Mouse (Mus musculus) erythroblast, embryonic 14.5 days (primary cell): ENCODE data around the gene Ppp1r27.

ENCODE experiments used
- GATA1 ChIP-seq: IDR thresholded peaks from 2 replicates; pipeline ENCODE4 v1.6.1; 2012; ENCODE audit warnings: low read length, inconsistent platforms, mixed read lengths
- TAL1 ChIP-seq: IDR thresholded peaks from 3 replicates; pipeline ENCODE4 v1.6.1; 2012; ENCODE audit warnings: low read length, inconsistent platforms, mixed read lengths

DNA sequence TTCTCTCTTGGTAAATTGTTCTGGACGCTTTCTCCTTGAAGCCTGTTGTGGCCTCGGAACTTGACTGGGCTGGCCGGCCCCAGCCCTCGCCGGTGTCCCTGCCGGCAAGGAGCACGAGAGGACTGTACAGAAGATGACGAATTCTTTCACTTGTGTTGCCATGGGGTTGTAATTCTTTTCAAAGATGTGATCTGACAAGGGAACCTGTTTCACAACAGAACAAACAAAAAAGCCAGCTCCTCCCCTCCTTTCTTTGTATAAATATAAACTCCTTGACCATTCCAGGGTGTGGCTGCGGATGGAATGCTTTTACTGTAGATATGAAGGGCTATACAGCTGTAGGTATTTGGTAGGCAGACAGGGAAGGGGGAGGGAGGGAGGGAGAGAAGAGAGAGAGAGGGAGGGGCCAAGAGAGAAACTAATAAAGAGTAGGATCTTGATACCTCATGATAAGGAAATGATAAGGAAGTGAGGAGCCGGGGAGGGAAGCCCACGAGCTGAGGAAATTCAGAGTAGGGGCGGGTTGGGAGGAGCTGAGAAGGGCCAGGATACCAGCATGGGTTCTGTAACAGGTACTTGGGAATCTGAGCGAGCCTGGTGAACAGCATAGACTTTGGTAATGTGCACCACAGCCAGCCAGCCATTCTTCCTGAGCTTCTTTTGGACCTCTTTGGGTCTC lies 43.2 kb downstream of the Ppp1r27 start:
- TF ChIP-seq GATA1 = no peak
- TF ChIP-seq TAL1 = no peak
